Mouse (Mus musculus): ENCODE measurements around the gene B3galnt2. TPM values are rescaled to one million over a fixed set of nuclear protein-coding genes. Genes with fewer than 3 reads are reported as not detected.
"Not testable (repeated sequence)": the region's sequence is repeated elsewhere in the genome, so short reads cannot be mapped to it uniquely, and the experiment has no call there.

B3galnt2 gene
- polyA plus RNA-seq, 1 experiment from 2014 or later: 25.2 TPM

- 26% methylated on average over 4 of the region's 4 CpGs for WGBS (ENCODE audit: insufficient replicate concordance)
- Histone ChIP-seq H3K27ac (replicated peaks) (peak overlapping the region; percentile 86), H3K9ac (peak overlapping the region; percentile 13; the same call in 1 of the 2 replicates), H3K4me3 (replicated peaks) (no peak overlapping the region), H3K27me3 (no peaks in the 10 kb centered on the region), H3K4me1 (replicated peaks) (peaks cover 38% of the 10 kb centered on the region), H3K9me3 (replicated peaks) (no peaks in the 10 kb centered on the region), H3K4me2 (peak overlapping the region; percentile 48), H3K36me3 (replicated peaks) (peaks cover 43% of the 10 kb centered on the region)
- ATAC-seq (ENCODE audit: insufficient read depth): peak; percentile 96
Observed at GRCm38 (mm10) chr13:13968629-13969111, 14.4 kb downstream of the B3galnt2 start.

- no peak overlapping the region for H3K27ac ChIP-seq (replicated peaks)
- 40% methylated on average over 1 of the region's 1 CpGs for WGBS (ENCODE audit: insufficient replicate concordance)
- no peaks in the 10 kb centered on the region for H3K9me3 ChIP-seq (replicated peaks)
- H3K36me3 ChIP-seq (replicated peaks): peaks cover 39% of the 10 kb centered on the region
- no peak overlapping the region for H3K4me2 ChIP-seq
- H3K9ac ChIP-seq: no peak overlapping the region
- no peak for ATAC-seq (ENCODE audit: insufficient read depth)
- H3K4me3 ChIP-seq (replicated peaks): no peak overlapping the region
- H3K4me1 ChIP-seq (replicated peaks): peaks cover 38% of the 10 kb centered on the region
- H3K27me3 ChIP-seq: no peaks in the 10 kb centered on the region
Observed at GRCm38 (mm10) chr13:13969796-13970195, 15.5 kb downstream of the B3galnt2 start.

GRCm38 (mm10) chr13:13981842-13982241 lies 27.6 kb downstream of the B3galnt2 start:
- H3K27ac ChIP-seq (replicated peaks); H3K4me3 ChIP-seq (replicated peaks); H3K4me2 ChIP-seq; H3K9ac ChIP-seq; H3K27me3 ChIP-seq; H3K4me1 ChIP-seq (replicated peaks); H3K9me3 ChIP-seq (replicated peaks); ATAC-seq (ENCODE audit: insufficient read depth): not testable (repeated sequence)
- 69% methylated on average over 1 of the region's 1 CpGs for WGBS (ENCODE audit: insufficient replicate concordance)
- peaks cover 45% of the 10 kb centered on the region for H3K36me3 ChIP-seq (replicated peaks)

GRCm38 (mm10) chr13:13983523-13983922 lies 29.3 kb downstream of the B3galnt2 start:
- Histone ChIP-seq H3K9ac (no peak overlapping the region), H3K4me1 (replicated peaks) (no peaks in the 10 kb centered on the region), H3K27ac (replicated peaks) (no peak overlapping the region), H3K4me3 (replicated peaks) (no peak overlapping the region), H3K4me2 (no peak overlapping the region), H3K9me3 (replicated peaks) (no peaks in the 10 kb centered on the region), H3K27me3 (no peaks in the 10 kb centered on the region), H3K36me3 (replicated peaks) (peaks cover 50% of the 10 kb centered on the region)
- 76% methylated on average over 6 of the region's 6 CpGs for WGBS (ENCODE audit: insufficient replicate concordance)
- ATAC-seq (ENCODE audit: insufficient read depth): no peak

DNA sequence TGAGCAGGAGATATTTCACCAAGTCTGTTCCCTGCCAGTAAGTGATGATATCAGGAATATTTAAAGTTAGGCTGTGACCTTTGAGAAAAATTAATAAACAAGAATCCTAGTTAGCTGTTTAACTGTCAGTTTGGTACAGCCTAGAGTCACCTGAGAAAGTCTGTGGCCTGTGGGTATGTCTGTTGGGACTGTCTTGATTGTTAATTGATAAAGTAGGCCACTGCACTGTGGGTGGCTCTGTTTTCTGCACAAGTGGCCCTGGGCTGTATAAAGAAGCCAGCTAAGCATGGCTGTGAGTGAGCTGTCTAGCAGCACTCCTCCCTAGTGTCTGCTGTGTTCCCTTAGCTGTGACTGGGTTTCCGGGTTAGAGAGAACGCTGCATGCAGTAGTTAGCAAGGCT lies 34.9 kb downstream of the B3galnt2 start:
- no peak overlapping the region for H3K4me2 ChIP-seq
- H3K27ac ChIP-seq (replicated peaks): no peak overlapping the region
- peaks cover 74% of the 10 kb centered on the region for H3K36me3 ChIP-seq (replicated peaks)
- no peak for ATAC-seq (ENCODE audit: insufficient read depth)
- H3K9me3 ChIP-seq (replicated peaks): no peaks in the 10 kb centered on the region
- H3K4me3 ChIP-seq (replicated peaks): no peak overlapping the region
- no peak overlapping the region for H3K9ac ChIP-seq
- no peaks in the 10 kb centered on the region for H3K27me3 ChIP-seq
- H3K4me1 ChIP-seq (replicated peaks): no peaks in the 10 kb centered on the region
- 83% methylated on average over 2 of the region's 2 CpGs for WGBS (ENCODE audit: insufficient replicate concordance)

DNA sequence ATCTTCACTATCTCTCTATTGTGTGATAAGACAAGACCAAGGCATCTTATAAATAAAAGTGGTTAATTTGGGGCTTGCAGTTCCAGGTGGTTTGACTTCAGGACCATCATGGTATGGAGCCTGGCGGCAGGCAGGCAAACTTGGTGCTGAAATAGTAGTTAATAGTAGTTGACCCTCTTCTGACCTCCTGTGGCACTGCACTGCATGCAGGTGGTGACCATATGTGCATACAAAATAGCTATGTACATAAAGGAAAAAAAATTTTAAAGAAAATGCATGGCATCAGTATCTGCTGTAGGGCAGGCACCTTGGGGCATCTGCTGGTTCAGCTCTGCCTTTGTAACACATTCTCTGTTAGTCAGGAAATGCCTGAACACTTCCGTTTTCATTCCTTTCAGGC lies 36.1 kb downstream of the B3galnt2 start:
- Histone ChIP-seq H3K9me3 (replicated peaks) (no peaks in the 10 kb centered on the region), H3K27ac (replicated peaks) (no peak overlapping the region), H3K4me3 (replicated peaks) (no peak overlapping the region), H3K9ac (no peak overlapping the region), H3K36me3 (replicated peaks) (peaks cover 76% of the 10 kb centered on the region), H3K27me3 (no peaks in the 10 kb centered on the region), H3K4me2 (no peak overlapping the region), H3K4me1 (replicated peaks) (no peaks in the 10 kb centered on the region)
- 68% methylated on average over 2 of the region's 2 CpGs for WGBS (ENCODE audit: insufficient replicate concordance)
- no peak for ATAC-seq (ENCODE audit: insufficient read depth)

- Histone ChIP-seq H3K9me3 (replicated peaks) (no peaks in the 10 kb centered on the region), H3K4me3 (replicated peaks) (no peak overlapping the region), H3K27ac (replicated peaks) (no peak overlapping the region), H3K4me2 (no peak overlapping the region), H3K4me1 (replicated peaks) (no peaks in the 10 kb centered on the region), H3K9ac (no peak overlapping the region), H3K36me3 (replicated peaks) (peaks cover 88% of the 10 kb centered on the region), H3K27me3 (no peaks in the 10 kb centered on the region)
- ATAC-seq (ENCODE audit: insufficient read depth): no peak
- WGBS (ENCODE audit: insufficient replicate concordance): 77% methylated on average over 3 of the region's 3 CpGs
Observed at GRCm38 (mm10) chr13:13993041-13993440, 38.8 kb downstream of the B3galnt2 start.

DNA sequence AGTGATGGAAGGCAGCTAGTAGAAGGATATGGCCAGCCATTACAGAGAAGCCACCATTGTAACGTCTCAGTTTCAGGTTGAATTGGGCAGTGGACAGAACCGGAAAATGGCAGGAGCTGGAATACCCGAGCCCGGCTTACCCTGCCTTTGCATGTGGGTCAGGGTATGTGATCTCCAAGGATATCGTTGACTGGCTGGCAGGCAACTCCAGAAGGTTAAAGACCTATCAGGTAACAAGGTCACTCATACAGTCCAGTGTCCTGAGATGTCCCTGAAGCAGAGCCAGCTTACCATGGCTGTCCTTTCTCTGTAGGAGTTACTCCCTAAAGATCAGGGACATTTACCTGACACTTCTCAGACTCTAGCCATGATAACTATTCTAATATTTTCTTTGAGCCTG lies 40.8 kb downstream of the B3galnt2 start:
- H3K4me3 ChIP-seq (replicated peaks): no peak overlapping the region
- H3K36me3 ChIP-seq (replicated peaks): peaks cover 92% of the 10 kb centered on the region
- no peak overlapping the region for H3K27ac ChIP-seq (replicated peaks)

DNA sequence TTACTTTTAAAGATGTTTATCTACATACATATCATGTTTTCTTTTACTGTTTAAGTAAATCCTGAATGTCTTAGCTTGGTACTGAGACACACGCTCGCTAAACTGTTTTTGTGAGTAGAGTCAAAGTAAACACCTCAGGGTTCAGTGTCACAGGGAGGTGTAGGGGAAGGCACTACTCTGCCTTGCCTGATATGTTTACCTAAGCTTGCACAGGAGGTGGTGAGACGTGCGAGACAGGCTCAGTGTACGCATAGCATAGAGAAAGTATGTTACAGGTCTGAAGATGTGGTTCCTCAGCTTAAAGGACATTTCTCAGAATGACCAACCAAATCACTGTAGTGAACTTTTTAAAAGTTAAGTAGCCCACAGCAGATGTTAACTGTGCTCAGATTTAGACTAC lies 43.2 kb downstream of the B3galnt2 start:
- H3K9me3 ChIP-seq (replicated peaks): no peaks in the 10 kb centered on the region
- 87% methylated on average over 5 of the region's 5 CpGs for WGBS (ENCODE audit: insufficient replicate concordance)
- H3K27me3 ChIP-seq: no peaks in the 10 kb centered on the region
- peak; percentile 53; the same call in 1 of the 2 replicates for ATAC-seq (ENCODE audit: insufficient read depth)
- no peak overlapping the region for H3K4me2 ChIP-seq
- peaks cover 95% of the 10 kb centered on the region for H3K36me3 ChIP-seq (replicated peaks)
- H3K4me3 ChIP-seq (replicated peaks): no peak overlapping the region
- no peak overlapping the region for H3K9ac ChIP-seq
- no peak overlapping the region for H3K27ac ChIP-seq (replicated peaks)
- H3K4me1 ChIP-seq (replicated peaks): no peaks in the 10 kb centered on the region

More for the DNA sequence above, 40.8 kb downstream of the B3galnt2 start:
- H3K4me1 ChIP-seq (replicated peaks): no peaks in the 10 kb centered on the region
- H3K9me3 ChIP-seq (replicated peaks): no peaks in the 10 kb centered on the region
- H3K9ac ChIP-seq: no peak overlapping the region
- H3K4me2 ChIP-seq: no peak overlapping the region
- ATAC-seq (ENCODE audit: insufficient read depth): no peak
- 86% methylated on average over 5 of the region's 5 CpGs for WGBS (ENCODE audit: insufficient replicate concordance)
- H3K27me3 ChIP-seq: no peaks in the 10 kb centered on the region

DNA sequence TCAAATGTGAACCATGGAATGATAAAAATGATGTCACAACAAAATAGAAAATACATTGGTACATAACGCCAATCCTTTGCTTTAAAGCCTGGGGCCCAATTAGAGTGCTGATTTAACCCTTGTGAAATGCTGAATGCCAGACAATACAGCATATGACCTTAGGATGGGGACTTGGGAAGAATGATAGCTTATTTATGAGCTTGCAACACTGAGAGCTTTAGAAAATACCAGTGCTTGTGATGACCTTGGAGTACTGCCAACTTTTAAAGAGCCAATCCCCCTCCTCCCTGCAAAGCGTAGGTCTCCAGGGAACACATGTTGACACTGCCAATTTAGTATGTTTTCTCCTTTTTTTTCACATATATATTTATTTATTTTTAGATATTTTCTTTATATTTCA lies 48.4 kb downstream of the B3galnt2 start:
- H3K27me3 ChIP-seq: no peaks in the 10 kb centered on the region
- H3K9me3 ChIP-seq (replicated peaks): no peaks in the 10 kb centered on the region
- WGBS (ENCODE audit: insufficient replicate concordance): 86% methylated on average over 2 of the region's 2 CpGs
- H3K27ac ChIP-seq (replicated peaks): no peak overlapping the region
- no peak overlapping the region for H3K9ac ChIP-seq
- H3K4me2 ChIP-seq: no peak overlapping the region
- ATAC-seq (ENCODE audit: insufficient read depth): no peak
- no peak overlapping the region for H3K4me3 ChIP-seq (replicated peaks)
- H3K4me1 ChIP-seq (replicated peaks): 0 out of 2 replicates have a peak, but pooled peaks cover 2% of the 10 kb centered on the region
- H3K36me3 ChIP-seq (replicated peaks): peaks cover 96% of the 10 kb centered on the region

DNA sequence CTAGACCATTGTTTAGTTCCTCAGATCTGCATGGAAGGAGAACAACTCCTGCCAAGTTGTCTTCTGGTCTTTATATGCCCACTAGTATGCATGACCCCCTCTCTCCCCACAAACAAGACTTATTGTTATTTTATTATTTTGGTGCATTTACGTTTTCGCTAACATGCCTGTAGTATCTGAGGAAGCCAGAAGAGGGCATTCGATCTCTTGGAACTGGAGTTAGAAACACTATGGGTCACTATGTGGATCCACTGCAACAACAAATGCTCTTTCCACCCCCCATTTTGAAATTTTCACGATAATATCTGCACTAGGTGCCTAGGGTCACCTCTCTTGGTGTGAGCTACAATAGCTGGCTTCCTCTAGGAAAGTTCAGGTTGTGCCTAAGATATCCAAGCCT lies 49.8 kb downstream of the B3galnt2 start:
- Histone ChIP-seq H3K36me3 (replicated peaks) (peaks cover 94% of the 10 kb centered on the region), H3K27me3 (no peaks in the 10 kb centered on the region), H3K4me2 (no peak overlapping the region), H3K4me1 (replicated peaks) (0 out of 2 replicates have a peak, but pooled peaks cover 2% of the 10 kb centered on the region), H3K4me3 (replicated peaks) (no peak overlapping the region), H3K9ac (no peak overlapping the region), H3K27ac (replicated peaks) (no peak overlapping the region), H3K9me3 (replicated peaks) (no peaks in the 10 kb centered on the region)
- 72% methylated on average over 4 of the region's 4 CpGs for WGBS (ENCODE audit: insufficient replicate concordance)
- no peak for ATAC-seq (ENCODE audit: insufficient read depth)

GRCm38 (mm10) chr13:14004999-14005398 lies 50.7 kb downstream of the B3galnt2 start:
- H3K9ac ChIP-seq: no peak overlapping the region
- H3K36me3 ChIP-seq (replicated peaks): peaks cover 93% of the 10 kb centered on the region
- no peak for ATAC-seq (ENCODE audit: insufficient read depth)
- H3K4me1 ChIP-seq (replicated peaks): 0 out of 2 replicates have a peak, but pooled peaks cover 5% of the 10 kb centered on the region
- H3K27ac ChIP-seq (replicated peaks): no peak overlapping the region
- WGBS (ENCODE audit: insufficient replicate concordance): 85% methylated on average over 5 of the region's 5 CpGs
- no peaks in the 10 kb centered on the region for H3K9me3 ChIP-seq (replicated peaks)
- H3K4me3 ChIP-seq (replicated peaks): no peak overlapping the region
- no peak overlapping the region for H3K4me2 ChIP-seq
- H3K27me3 ChIP-seq: no peaks in the 10 kb centered on the region
